Comparison of ENCODE assay signal across 8 mouse cellular contexts in the genomic region with DNA sequence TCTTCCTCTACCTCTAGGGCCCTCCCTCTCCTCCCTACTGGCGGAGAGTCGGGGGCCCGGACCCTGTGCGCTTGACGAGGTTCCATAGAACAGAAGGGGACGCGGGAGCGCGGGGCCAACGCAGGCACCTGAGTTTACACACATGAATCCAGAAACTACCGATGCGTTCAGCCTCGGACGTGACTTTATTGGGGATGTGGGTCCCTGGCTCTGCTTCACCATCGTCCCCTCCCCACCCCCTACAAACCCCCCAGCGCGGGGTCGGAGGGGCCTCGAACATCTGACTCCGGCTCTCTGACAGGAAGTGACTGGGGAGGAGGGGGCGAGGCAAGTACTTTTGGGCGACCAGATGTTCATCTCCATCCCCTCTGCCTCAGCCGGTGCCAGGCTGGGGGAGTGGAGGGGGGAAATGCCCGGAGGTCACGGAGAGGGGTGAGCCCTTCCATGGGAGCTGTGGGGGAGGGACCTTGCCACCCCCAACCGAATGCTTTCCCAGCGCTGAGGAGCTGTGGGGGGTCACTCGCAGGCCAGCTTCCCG. TPM values are rescaled to one million over a fixed set of nuclear protein-coding genes. Genes with fewer than 3 reads are reported as not detected.
DNase-seq lines count a peak whose midpoint lies in the region; ATAC-seq and TF ChIP-seq lines count a peak whose summit lies in the region.

No protein-coding gene starts in this region.

- 1% methylated on average over 29 of the region's 29 CpGs for WGBS in liver, embryonic 13.5 days (ENCODE audit: insufficient replicate concordance)
- WGBS in thymus, adult 2 months, result 2% methylated on average over 29 of the region's 29 CpGs

- peak; percentile 25 for DNase-seq in CD4-positive, CD25-positive, alpha-beta regulatory T cell, adult 2 months (ENCODE audit: low read depth, low spot score)
- peak; percentile 63 for DNase-seq in urinary bladder, postnatal 25 days (ENCODE audit: low spot score)
- DNase-seq in urinary bladder, postnatal 36 days (ENCODE audit: low spot score in 2 of 2), result no peak
- no peak for DNase-seq in liver, embryonic 13.5 days
- peak; percentile 34 for DNase-seq in thymus, adult 2 months
- DNase-seq in adipocyte (ENCODE audit: low spot score), result no peak
- DNase-seq in left cerebral cortex, adult 8-10 months (ENCODE audit: low spot score in 2 of 2), result no peak

- H3K4me1 ChIP-seq in liver, embryonic 13.5 days (replicated peaks), result peaks cover 64% of the 10 kb centered on the region
- H3K4me1 ChIP-seq in thymus, adult 2 months (replicated peaks; ENCODE audit: control insufficient read depth, insufficient read depth, low read length), result peaks cover 11% of the 10 kb centered on the region

- ATAC-seq in CD4-positive, CD25-positive, alpha-beta regulatory T cell, adult 4 months, result no peak
- no peak for ATAC-seq in liver, embryonic 13.5 days (ENCODE audit: low read depth)

- H3K4me2 ChIP-seq in liver, embryonic 13.5 days, result peak overlapping the region; percentile 85

- no peaks in the 10 kb centered on the region for H3K9me3 ChIP-seq in liver, embryonic 13.5 days (replicated peaks)

- TF ChIP-seq CTCF in thymus, adult 2 months (IDR thresholded peaks at IDR 0.05; ENCODE audit: borderline replicate concordance, control insufficient read depth, extremely low read depth, insufficient read depth, low read length, poor library complexity), result no peak

- H3K36me3 ChIP-seq in liver, embryonic 13.5 days, result no peaks in the 10 kb centered on the region
- no peaks in the 10 kb centered on the region for H3K36me3 ChIP-seq in thymus, adult 2 months (ENCODE audit: control insufficient read depth, insufficient read depth, low read length)

- peaks cover 66% of the 10 kb centered on the region for H3K27me3 ChIP-seq in liver, embryonic 13.5 days
- H3K27me3 ChIP-seq in thymus, adult 2 months (ENCODE audit: control insufficient read depth, insufficient read depth, low read length), result no peaks in the 10 kb centered on the region

- no peak for TF ChIP-seq POLR2A in thymus, adult 2 months (IDR thresholded peaks at IDR 0.05; ENCODE audit: control insufficient read depth, extremely low read depth, insufficient read depth, low read length, poor library complexity)

- H3K27ac ChIP-seq in liver, embryonic 13.5 days, result peak overlapping the region; percentile 74
- H3K27ac ChIP-seq in thymus, adult 2 months (ENCODE audit: control insufficient read depth, insufficient read depth, low read length), result no peak overlapping the region

- H3K4me3 ChIP-seq in liver, embryonic 13.5 days (replicated peaks), result peak overlapping the region; percentile 72
- peak overlapping the region; percentile 57 for H3K4me3 ChIP-seq in thymus, adult 2 months (ENCODE audit: control insufficient read depth, insufficient read depth, low read length)

- H3K9ac ChIP-seq in liver, embryonic 13.5 days, result peak overlapping the region; percentile 68

RNA-seq across cellular contexts. Expression of a gene that starts 0.8 kb away (rescaled TPM):
- not detected for polyA plus RNA-seq in CD4-positive, CD25-positive, alpha-beta regulatory T cell, adult 4 months (2017; shearing (Covaris generic))
- 0.76 and 0.96 TPM in 2 replicates for polyA plus RNA-seq in liver, embryonic 13.5 days (2015; fragmentation: Nextera tagmentation; extraction: Ambion mirVana)
- polyA plus RNA-seq in thymus, adult 2 months (2012; rRNA removed), result 10.6 and 11.6 TPM in 2 replicates
- 1 to 10 TPM; 2.3 to 4.0 (median 3.0) TPM for total RNA-seq in left cerebral cortex, adult 8-10 months (2022)

RNA-seq across cellular contexts. Expression of a gene that starts 13.6 kb away (rescaled TPM):
- polyA plus RNA-seq in CD4-positive, CD25-positive, alpha-beta regulatory T cell, adult 4 months (2017; shearing (Covaris generic)), result under 1 TPM in 1 of 2 experiments, not detected in 1; 0.34 TPM
- 0.52 and 1.3 TPM in 2 replicates for polyA plus RNA-seq in liver, embryonic 13.5 days (2015; fragmentation: Nextera tagmentation; extraction: Ambion mirVana)
- 0.35 and 0.59 TPM in 2 replicates for polyA plus RNA-seq in thymus, adult 2 months (2012; rRNA removed)
- total RNA-seq in left cerebral cortex, adult 8-10 months (2022), result under 1 TPM in 1 of 4 experiments, not detected in 3; 0.27 TPM

RNA-seq across cellular contexts. Expression of a gene that starts 23.2 kb away (rescaled TPM):
- polyA plus RNA-seq in CD4-positive, CD25-positive, alpha-beta regulatory T cell, adult 4 months (2017; shearing (Covaris generic)), result 100 to 1,000 TPM; 798 to 811 TPM
- polyA plus RNA-seq in liver, embryonic 13.5 days (2015; fragmentation: Nextera tagmentation; extraction: Ambion mirVana), result 372 and 464 TPM in 2 replicates
- 3,187 and 3,626 TPM in 2 replicates for polyA plus RNA-seq in thymus, adult 2 months (2012; rRNA removed)
- 100 to 1,000 TPM; 323 to 368 (median 355) TPM for total RNA-seq in left cerebral cortex, adult 8-10 months (2022)

RNA-seq across cellular contexts. Expression of a gene that starts 38.1 kb away (rescaled TPM):
- 1 to 10 TPM; 3.7 to 7.7 TPM for polyA plus RNA-seq in CD4-positive, CD25-positive, alpha-beta regulatory T cell, adult 4 months (2017; shearing (Covaris generic))
- 11.3 and 13.5 TPM in 2 replicates for polyA plus RNA-seq in liver, embryonic 13.5 days (2015; fragmentation: Nextera tagmentation; extraction: Ambion mirVana)
- polyA plus RNA-seq in thymus, adult 2 months (2012; rRNA removed), result 31.3 and 37.7 TPM in 2 replicates
- 10 to 100 TPM; 29.4 to 31.2 (median 30.5) TPM for total RNA-seq in left cerebral cortex, adult 8-10 months (2022)

Comparison
In these comparisons a context has a peak if more than half of its experiments do, and no peak if none do; other contexts are left out.
1. DNase-seq: peak in CD4-positive, CD25-positive, alpha-beta regulatory T cell, adult 2 months (single experiment), urinary bladder, postnatal 25 days (single experiment) and thymus, adult 2 months (single experiment); none in urinary bladder, postnatal 36 days (0 of 2), liver, embryonic 13.5 days (single experiment), adipocyte (single experiment) and left cerebral cortex, adult 8-10 months (0 of 2).